Mouse (Mus musculus) adrenal gland, adult 18-20 months (tissue): ENCODE results near the gene Amhr2. TPM values are rescaled to one million over a fixed set of nuclear protein-coding genes. Genes with fewer than 3 reads are reported as not detected.

Experiments used
- DNase-seq, 2 experiments: peaks; one replicate each; pipeline ENCODE4 v3.0.0; 2021 to 2022; ENCODE audit warnings: low spot score in 2 of 2
- total RNA-seq, 2 experiments: library from RNA; stranded (reverse); gene quantifications; 1 replicate in 1 of 2; 2 replicates in 1 of 2; pipeline ENCODE4 v1.2.3; 2021

Gene Amhr2
- total RNA-seq, 2 experiments from 2014 or later: 1.5 to 2.0 TPM

GRCm38 (mm10) chr15:102470605-102471294, 25.6 kb downstream of the Amhr2 start:
- peak; percentile 73 to 77 for DNase-seq

GRCm38 (mm10) chr15:102471295-102471645, 26.1 kb downstream of the Amhr2 start:
- DNase-seq: no peak

GRCm38 (mm10) chr15:102471727-102472126, 26.6 kb downstream of the Amhr2 start:
- no peak for DNase-seq

- DNase-seq: no peak
These were observed 28.1 kb downstream of the Amhr2 start for GRCm38 (mm10) chr15:102473246-102473645.

- no peak for DNase-seq
These were observed 29.4 kb downstream of the Amhr2 start for GRCm38 (mm10) chr15:102474520-102474919.

GRCm38 (mm10) chr15:102483136-102483535, 38.0 kb downstream of the Amhr2 start:
- no peak for DNase-seq

- no peak for DNase-seq
These were observed 40.7 kb downstream of the Amhr2 start for GRCm38 (mm10) chr15:102485853-102486252.

- DNase-seq: no peak
These were observed 42.5 kb downstream of the Amhr2 start for GRCm38 (mm10) chr15:102487664-102488063.

- no peak for DNase-seq
These were observed 53.2 kb downstream of the Amhr2 start for GRCm38 (mm10) chr15:102498322-102498721.

- DNase-seq: no peak
These were observed 54.2 kb downstream of the Amhr2 start for GRCm38 (mm10) chr15:102499370-102499769.

- no peak for DNase-seq
These were observed 54.7 kb downstream of the Amhr2 start for GRCm38 (mm10) chr15:102499851-102500250.

- DNase-seq: no peak
These were observed 55.3 kb downstream of the Amhr2 start for GRCm38 (mm10) chr15:102500479-102500878.

- DNase-seq: no peak
These were observed 56.1 kb downstream of the Amhr2 start for GRCm38 (mm10) chr15:102501084-102501814.

- no peak for DNase-seq
These were observed 57.2 kb downstream of the Amhr2 start for GRCm38 (mm10) chr15:102502254-102502840.

GRCm38 (mm10) chr15:102503447-102503846, 58.3 kb downstream of the Amhr2 start, which contains the start of gene Gm10337:
TSS of gene Gm10337 (plus strand) at chr15:102503722.
- no peak for DNase-seq

Other genes with a start within 250 kb of the Amhr2 start
- 10 to 100 TPM; 49.8 to 65.0 TPM for gene Zfp740, start 242.1 kb upstream of the Amhr2 start, total RNA-seq
- gene Csad, start 240.6 kb upstream of the Amhr2 start, total RNA-seq: 100 to 1,000 TPM in 1 of 2 experiments, 10 to 100 TPM in 1; 81.7 to 106 TPM
- 1 to 10 TPM; 4.1 to 7.4 TPM for gene Itgb7, start 213.4 kb upstream of the Amhr2 start, total RNA-seq
- gene Rarg, start 187.8 kb upstream of the Amhr2 start, total RNA-seq: 10 to 100 TPM; 21.7 to 27.2 TPM
- gene Gm9918, start 174.8 kb upstream of the Amhr2 start, total RNA-seq: under 1 TPM in 1 of 2 experiments, not detected in 1; 0.13 TPM
- 10 to 100 TPM; 32.6 to 35.2 TPM for gene Mfsd5, start 165.9 kb upstream of the Amhr2 start, total RNA-seq
- gene Espl1, start 149.1 kb upstream of the Amhr2 start, total RNA-seq: 1 to 10 TPM; 1.3 to 1.9 TPM
- gene Pfdn5, start 119.3 kb upstream of the Amhr2 start, total RNA-seq: 100 to 1,000 TPM; 443 to 458 TPM
- gene Myg1, start 113.7 kb upstream of the Amhr2 start, total RNA-seq: 10 to 100 TPM; 48.9 to 54.7 TPM
- gene Aaas, start 94.6 kb upstream of the Amhr2 start, total RNA-seq: 10 to 100 TPM; 12.0 to 14.7 TPM
- gene Sp7, start 78.2 kb upstream of the Amhr2 start, total RNA-seq: under 1 TPM in 1 of 2 experiments, not detected in 1; 0.10 TPM
- gene Sp1, start 39.2 kb upstream of the Amhr2 start, total RNA-seq: 10 to 100 TPM; 61.1 to 62.1 TPM
- gene Prr13, start 13.7 kb downstream of the Amhr2 start, total RNA-seq: 100 to 1,000 TPM in 1 of 2 experiments, 10 to 100 TPM in 1; 86.2 to 148 TPM
- gene Pcbp2, start 25.2 kb downstream of the Amhr2 start, total RNA-seq: 100 to 1,000 TPM; 628 to 756 TPM
- not detected for gene Gm10337, start 58.4 kb downstream of the Amhr2 start, total RNA-seq
- 1 to 10 TPM; 5.8 to 7.6 TPM for gene Map3k12, start 71.7 kb downstream of the Amhr2 start, total RNA-seq
- 10 to 100 TPM; 35.5 to 36.1 TPM for gene Tarbp2, start 72.8 kb downstream of the Amhr2 start, total RNA-seq
- 1 to 10 TPM; 1.8 to 1.9 TPM for gene Npff, start 79.6 kb downstream of the Amhr2 start, total RNA-seq
- 1 to 10 TPM; 1.7 to 3.2 TPM for gene Gm28047, start 179.7 kb downstream of the Amhr2 start, total RNA-seq
- 10 to 100 TPM; 58.9 to 62.1 TPM for gene Atf7, start 180.1 kb downstream of the Amhr2 start, total RNA-seq
- gene Atp5g2, start 227.0 kb downstream of the Amhr2 start, total RNA-seq: 10 to 100 TPM; 18.3 to 19.4 TPM